Mouse (Mus musculus): Measurements from ENCODE around the gene Tgm2. TPM values are rescaled to one million over a fixed set of nuclear protein-coding genes. Genes with fewer than 3 reads are reported as not detected.

Tgm2 gene
- polyA plus RNA-seq, 1 experiment from 2014 or later, result 2.2 TPM

- Histone ChIP-seq H3K27ac (replicated peaks; ENCODE audit: low read depth, low read length) (peak overlapping the region; percentile 44), H3K4me3 (ENCODE audit: low read depth, low read length) (peak overlapping the region; percentile 30), H3K9ac (replicated peaks; ENCODE audit: low read length) (peak overlapping the region; percentile 58), H3K27me3 (ENCODE audit: control insufficient read depth, insufficient read depth, low read length) (no peaks in the 10 kb centered on the region), H3K4me1 (ENCODE audit: control insufficient read depth, insufficient read depth, low read length) (no peaks in the 10 kb centered on the region), H3K36me3 (replicated peaks; ENCODE audit: control insufficient read depth, insufficient read depth, low read depth, low read length) (no peaks in the 10 kb centered on the region), H3K4me2 (ENCODE audit: low read depth, low read length) (peak overlapping the region; percentile 68), H3K9me3 (replicated peaks; ENCODE audit: control insufficient read depth, low read length) (no peaks in the 10 kb centered on the region)
- 2% methylated on average over 22 of the region's 22 CpGs for WGBS
- DNase-seq (ENCODE audit: low spot score), result peak; percentile 71
- peak; percentile 51; the same call in 1 of the 2 replicates for ATAC-seq (replicated peaks; ENCODE audit: insufficient number of reproducible peaks, low FRiP score, low TSS enrichment, low read depth)
These were observed 7.6 kb upstream of the Tgm2 start for GRCm38 (mm10) chr2:158153728-158154343.

- no peak overlapping the region for H3K9ac ChIP-seq (replicated peaks; ENCODE audit: low read length)
- H3K4me3 ChIP-seq (ENCODE audit: low read depth, low read length), result no peak overlapping the region
- peak overlapping the region; percentile 41 for H3K27ac ChIP-seq (replicated peaks; ENCODE audit: low read depth, low read length)
- ATAC-seq (replicated peaks; ENCODE audit: insufficient number of reproducible peaks, low FRiP score, low TSS enrichment, low read depth), result peak; percentile 83
- H3K9me3 ChIP-seq (replicated peaks; ENCODE audit: control insufficient read depth, low read length), result no peaks in the 10 kb centered on the region
- no peak overlapping the region for H3K4me2 ChIP-seq (ENCODE audit: low read depth, low read length)
- no peaks in the 10 kb centered on the region for H3K27me3 ChIP-seq (ENCODE audit: control insufficient read depth, insufficient read depth, low read length)
- peak; percentile 77 for DNase-seq (ENCODE audit: low spot score)
- WGBS, result 16% methylated on average over 6 of the region's 6 CpGs
- H3K36me3 ChIP-seq (replicated peaks; ENCODE audit: control insufficient read depth, insufficient read depth, low read depth, low read length), result no peaks in the 10 kb centered on the region
- H3K4me1 ChIP-seq (ENCODE audit: control insufficient read depth, insufficient read depth, low read length), result no peaks in the 10 kb centered on the region
These were observed 6.6 kb upstream of the Tgm2 start for GRCm38 (mm10) chr2:158152685-158153309.

- no peaks in the 10 kb centered on the region for H3K9me3 ChIP-seq (replicated peaks; ENCODE audit: control insufficient read depth, low read length)
- no peak for DNase-seq (ENCODE audit: low spot score)
- no peaks in the 10 kb centered on the region for H3K36me3 ChIP-seq (replicated peaks; ENCODE audit: control insufficient read depth, insufficient read depth, low read depth, low read length)
- WGBS, result 92% methylated on average over 3 of the region's 3 CpGs
- H3K27ac ChIP-seq (replicated peaks; ENCODE audit: low read depth, low read length), result no peak overlapping the region
- no peaks in the 10 kb centered on the region for H3K27me3 ChIP-seq (ENCODE audit: control insufficient read depth, insufficient read depth, low read length)
- no peak for ATAC-seq (replicated peaks; ENCODE audit: insufficient number of reproducible peaks, low FRiP score, low TSS enrichment, low read depth)
- no peak overlapping the region for H3K4me3 ChIP-seq (ENCODE audit: low read depth, low read length)
- H3K9ac ChIP-seq (replicated peaks; ENCODE audit: low read length), result no peak overlapping the region
- peaks cover 2% of the 10 kb centered on the region; the same call in 1 of the 2 replicates for H3K4me1 ChIP-seq (ENCODE audit: control insufficient read depth, insufficient read depth, low read length)
- H3K4me2 ChIP-seq (ENCODE audit: low read depth, low read length), result no peak overlapping the region
These were observed 4.8 kb upstream of the Tgm2 start for GRCm38 (mm10) chr2:158151077-158151476.

- peaks cover 2% of the 10 kb centered on the region; the same call in 1 of the 2 replicates for H3K4me1 ChIP-seq (ENCODE audit: control insufficient read depth, insufficient read depth, low read length)
- no peaks in the 10 kb centered on the region; the same call in none of the 2 replicates for H3K27me3 ChIP-seq (ENCODE audit: control insufficient read depth, insufficient read depth, low read length)
- no peak for DNase-seq (ENCODE audit: low spot score)
- no peaks in the 10 kb centered on the region for H3K9me3 ChIP-seq (replicated peaks; ENCODE audit: control insufficient read depth, low read length)
- H3K9ac ChIP-seq (replicated peaks; ENCODE audit: low read length), result no peak overlapping the region
- no peaks in the 10 kb centered on the region for H3K36me3 ChIP-seq (replicated peaks; ENCODE audit: control insufficient read depth, insufficient read depth, low read depth, low read length)
- ATAC-seq (replicated peaks; ENCODE audit: insufficient number of reproducible peaks, low FRiP score, low TSS enrichment, low read depth), result no peak
- WGBS, result 91% methylated on average over 8 of the region's 8 CpGs
- no peak overlapping the region for H3K27ac ChIP-seq (replicated peaks; ENCODE audit: low read depth, low read length)
- H3K4me3 ChIP-seq (ENCODE audit: low read depth, low read length), result no peak overlapping the region
- H3K4me2 ChIP-seq (ENCODE audit: low read depth, low read length), result no peak overlapping the region
These were observed 735 bp upstream of the Tgm2 start for GRCm38 (mm10) chr2:158146971-158147370.

GRCm38 (mm10) chr2:158145528-158146065 is 639 bp downstream of the Tgm2 start:
- WGBS, result 70% methylated on average over 5 of the region's 5 CpGs
- ATAC-seq (replicated peaks; ENCODE audit: insufficient number of reproducible peaks, low FRiP score, low TSS enrichment, low read depth) (no peak), DNase-seq (ENCODE audit: low spot score) (no peak)
- Histone ChIP-seq H3K4me3 (ENCODE audit: low read depth, low read length) (peak overlapping the region; percentile 32; the same call in 1 of the 2 replicates), H3K4me2 (ENCODE audit: low read depth, low read length) (no peak overlapping the region), H3K9ac (replicated peaks; ENCODE audit: low read length) (no peak overlapping the region), H3K27ac (replicated peaks; ENCODE audit: low read depth, low read length) (no peak overlapping the region), H3K27me3 (ENCODE audit: control insufficient read depth, insufficient read depth, low read length) (no peaks in the 10 kb centered on the region; the same call in none of the 2 replicates), H3K9me3 (replicated peaks; ENCODE audit: control insufficient read depth, low read length) (no peaks in the 10 kb centered on the region), H3K4me1 (ENCODE audit: control insufficient read depth, insufficient read depth, low read length) (peaks cover 2% of the 10 kb centered on the region; the same call in 1 of the 2 replicates), H3K36me3 (replicated peaks; ENCODE audit: control insufficient read depth, insufficient read depth, low read depth, low read length) (no peaks in the 10 kb centered on the region)

- no peaks in the 10 kb centered on the region; the same call in none of the 2 replicates for H3K27me3 ChIP-seq (ENCODE audit: control insufficient read depth, insufficient read depth, low read length)
- no peak for DNase-seq (ENCODE audit: low spot score)
- no peaks in the 10 kb centered on the region for H3K9me3 ChIP-seq (replicated peaks; ENCODE audit: control insufficient read depth, low read length)
- ATAC-seq (replicated peaks; ENCODE audit: insufficient number of reproducible peaks, low FRiP score, low TSS enrichment, low read depth), result no peak
- no peak overlapping the region for H3K4me3 ChIP-seq (ENCODE audit: low read depth, low read length)
- H3K9ac ChIP-seq (replicated peaks; ENCODE audit: low read length), result no peak overlapping the region
- peaks cover 2% of the 10 kb centered on the region; the same call in 1 of the 2 replicates for H3K4me1 ChIP-seq (ENCODE audit: control insufficient read depth, insufficient read depth, low read length)
- no peak overlapping the region for H3K4me2 ChIP-seq (ENCODE audit: low read depth, low read length)
- no peak overlapping the region for H3K27ac ChIP-seq (replicated peaks; ENCODE audit: low read depth, low read length)
- H3K36me3 ChIP-seq (replicated peaks; ENCODE audit: control insufficient read depth, insufficient read depth, low read depth, low read length), result no peaks in the 10 kb centered on the region
- WGBS, result 82% methylated on average over 6 of the region's 6 CpGs
These were observed 1.3 kb downstream of the Tgm2 start for GRCm38 (mm10) chr2:158144750-158145527.

- Histone ChIP-seq H3K27me3 (ENCODE audit: control insufficient read depth, insufficient read depth, low read length) (no peaks in the 10 kb centered on the region; the same call in none of the 2 replicates), H3K4me2 (ENCODE audit: low read depth, low read length) (no peak overlapping the region), H3K4me3 (ENCODE audit: low read depth, low read length) (no peak overlapping the region), H3K4me1 (ENCODE audit: control insufficient read depth, insufficient read depth, low read length) (peaks cover 2% of the 10 kb centered on the region; the same call in 1 of the 2 replicates), H3K9ac (replicated peaks; ENCODE audit: low read length) (no peak overlapping the region), H3K9me3 (replicated peaks; ENCODE audit: control insufficient read depth, low read length) (no peaks in the 10 kb centered on the region), H3K27ac (replicated peaks; ENCODE audit: low read depth, low read length) (no peak overlapping the region), H3K36me3 (replicated peaks; ENCODE audit: control insufficient read depth, insufficient read depth, low read depth, low read length) (no peaks in the 10 kb centered on the region)
- DNase-seq (ENCODE audit: low spot score), result no peak
- WGBS, result 68% methylated on average over 8 of the region's 8 CpGs
- no peak for ATAC-seq (replicated peaks; ENCODE audit: insufficient number of reproducible peaks, low FRiP score, low TSS enrichment, low read depth)
These were observed 2.0 kb downstream of the Tgm2 start for GRCm38 (mm10) chr2:158144263-158144662.

Data from embryonic facial prominence, embryonic 11.5 days (tissue).